Mouse (Mus musculus) limb, embryonic 14.5 days (tissue): ENCODE results near the gene Sirt5. TPM values are rescaled to one million over a fixed set of nuclear protein-coding genes. Genes with fewer than 3 reads are reported as not detected.

ENCODE experiments used
- ATAC-seq: fragments of 200-750 bp; cut with Nextera tagmentation; 2 replicates; pipeline ENCODE4 v1.8.0; 2017; ENCODE audit warnings: low read depth, moderate number of reproducible peaks, moderate TSS enrichment; ENCODE audit not compliant: low FRiP score
- DNase-seq: peaks from one replicate; pipeline ENCODE4 v3.0.0-alpha.2; 2015; ENCODE audit warnings: low spot score
- H3K27ac ChIP-seq: fragments of 300-500 bp; sonication (generic); replicated peaks from 2 replicates; pipeline ENCODE4 v1.5.1; 2014; ENCODE audit warnings: low read depth, mild to moderate bottlenecking, low read length, moderate library complexity, mixed read lengths
- H3K27me3 ChIP-seq: fragments of 300-500 bp; sonication (generic); 2 replicates; pipeline ENCODE4 v1.6.1; 2014; ENCODE audit warnings: low read length, mixed read lengths; ENCODE audit not compliant: control insufficient read depth, insufficient read depth
- H3K36me3 ChIP-seq: fragments of 300-500 bp; sonication (generic); 2 replicates; pipeline ENCODE4 v1.6.1; 2014; ENCODE audit warnings: mild to moderate bottlenecking, low read length, moderate library complexity, mixed read lengths; ENCODE audit not compliant: control insufficient read depth, insufficient read depth
- H3K4me1 ChIP-seq: fragments of 300-500 bp; sonication (generic); 2 replicates; pipeline ENCODE4 v1.6.1; 2014; ENCODE audit warnings: antibody characterized with exemption, low read length, mixed read lengths; ENCODE audit not compliant: control insufficient read depth, insufficient read depth
- H3K4me2 ChIP-seq: fragments of 300-500 bp; sonication (generic); replicated peaks from 2 replicates; pipeline ENCODE4 v1.6.1; 2014; ENCODE audit warnings: low read depth, mild to moderate bottlenecking, low read length, moderate library complexity; ENCODE audit not compliant: severe bottlenecking
- H3K4me3 ChIP-seq: fragments of 300-500 bp; sonication (generic); replicated peaks from 2 replicates; pipeline ENCODE4 v1.5.1; 2014; ENCODE audit warnings: low read length
- H3K9ac ChIP-seq: fragments of 300-500 bp; sonication (generic); 2 replicates; pipeline ENCODE4 v1.6.1; 2014; ENCODE audit warnings: mild to moderate bottlenecking, low read depth, low read length, moderate library complexity; ENCODE audit not compliant: severe bottlenecking
- H3K9me3 ChIP-seq: fragments of 300-500 bp; sonication (generic); 2 replicates; pipeline ENCODE4 v1.6.1; 2016; ENCODE audit warnings: low read length; ENCODE audit not compliant: control insufficient read depth
- POLR2A ChIP-seq: fragments of 200-500 bp; IDR thresholded peaks from 2 replicates; pipeline ENCODE4 v1.8.0; 2012; ENCODE audit warnings: inconsistent platforms, mild to moderate bottlenecking, moderate library complexity, borderline replicate concordance; ENCODE audit not compliant: insufficient read depth, insufficient read length; ENCODE audit errors: extremely low read depth
- WGBS: fragments of 180-500 bp; shearing (Covaris S2); extraction: QIAGEN DNeasy Blood & Tissue Kit; methylation state at CpG from one replicate; pipeline ENCODE4 v1.1.7; 2014; 5-methylcytosine and 5-hydroxymethylcytosine counted together
- polyA plus RNA-seq, 2 experiments: library from polyadenylated mRNA; depleted of rRNA in 1 of 2; stranded (reverse) in 1 of 2; unstranded in 1 of 2; fragments of >200 nt; fragmentation: Nextera tagmentation in 1 of 2; extraction: Ambion mirVana in 1 of 2; gene quantifications; 2 replicates each; pipeline versions ENCODE4 v1.2.1 to v1.2.3; 2012 to 2014

Sirt5 gene
- 21.5 and 23.0 TPM in 2 replicates for polyA plus RNA-seq (2012; rRNA removed)
- polyA plus RNA-seq (2014; fragmentation: Nextera tagmentation; extraction: Ambion mirVana): 23.9 and 26.8 TPM in 2 replicates

- no peaks in the 10 kb centered on the region for H3K36me3 ChIP-seq
- 0 out of 2 replicates have a peak, but pooled peaks have one; percentile 50 for TF ChIP-seq POLR2A
- ATAC-seq (peak; percentile 97), DNase-seq (peak; percentile 90)
- peak within 1 kb of the TSS; percentile 77 for H3K9ac ChIP-seq
- WGBS: 15% methylated on average over 42 of the region's 42 CpGs
- H3K27ac ChIP-seq: peak within 1 kb of the TSS; percentile 48; the same call in 1 of the 2 replicates
- H3K4me1 ChIP-seq: peaks cover 8% of the 10 kb centered on the region; the same call in 1 of the 2 replicates
- H3K9me3 ChIP-seq: no peaks in the 10 kb centered on the region
- H3K4me3 ChIP-seq: peak within 1 kb of the TSS; percentile 61
- no peaks in the 10 kb centered on the region for H3K27me3 ChIP-seq
- H3K4me2 ChIP-seq: peak within 1 kb of the TSS; percentile 88
These were observed at the start of gene Sirt5 for GRCm38 (mm10) chr13:43364985-43365824. TSS of gene Sirt5 (plus strand) at chr13:43365496.

GRCm38 (mm10) chr13:43317411-43317810, 47.9 kb upstream of the Sirt5 start:
- Histone ChIP-seq H3K4me1 (no peaks in the 10 kb centered on the region), H3K9me3 (no peaks in the 10 kb centered on the region), H3K4me3 (no peak overlapping the region), H3K27me3 (no peaks in the 10 kb centered on the region), H3K36me3 (no peaks in the 10 kb centered on the region), H3K27ac (no peak overlapping the region), H3K9ac (no peak overlapping the region), H3K4me2 (no peak overlapping the region)
- TF ChIP-seq POLR2A: no peak
- peak; percentile 41; the same call in 1 of the 2 replicates for ATAC-seq
- DNase-seq: peak; percentile 67
- 40% methylated on average over 5 of the region's 5 CpGs for WGBS

GRCm38 (mm10) chr13:43319396-43319795, 45.9 kb upstream of the Sirt5 start:
- no peak for DNase-seq
- H3K9ac ChIP-seq: no peak overlapping the region
- no peaks in the 10 kb centered on the region for H3K9me3 ChIP-seq
- no peak overlapping the region for H3K4me3 ChIP-seq
- no peak for ATAC-seq
- H3K27ac ChIP-seq: no peak overlapping the region
- WGBS: 80% methylated on average over 3 of the region's 3 CpGs
- H3K4me1 ChIP-seq: no peaks in the 10 kb centered on the region
- H3K4me2 ChIP-seq: no peak overlapping the region
- TF ChIP-seq POLR2A: no peak
- no peaks in the 10 kb centered on the region for H3K27me3 ChIP-seq
- H3K36me3 ChIP-seq: no peaks in the 10 kb centered on the region

- H3K4me2 ChIP-seq: no peak overlapping the region
- 67% methylated on average over 2 of the region's 2 CpGs for WGBS
These were observed 43.8 kb upstream of the Sirt5 start for GRCm38 (mm10) chr13:43321492-43321891.

GRCm38 (mm10) chr13:43325427-43325826, 39.9 kb upstream of the Sirt5 start:
- H3K27ac ChIP-seq: no peak overlapping the region
- H3K9me3 ChIP-seq: no peaks in the 10 kb centered on the region
- no peak for TF ChIP-seq POLR2A
- H3K27me3 ChIP-seq: no peaks in the 10 kb centered on the region
- H3K4me1 ChIP-seq: no peaks in the 10 kb centered on the region
- H3K36me3 ChIP-seq: no peaks in the 10 kb centered on the region
- WGBS: 72% methylated on average over 1 of the region's 1 CpGs
- no peak overlapping the region for H3K9ac ChIP-seq
- no peak for DNase-seq
- ATAC-seq: no peak; the same call in 1 of the 2 replicates
- no peak overlapping the region for H3K4me3 ChIP-seq
- H3K4me2 ChIP-seq: no peak overlapping the region

More at GRCm38 (mm10) chr13:43321492-43321891, 43.8 kb upstream of the Sirt5 start:
- Histone ChIP-seq H3K9me3 (no peaks in the 10 kb centered on the region), H3K4me1 (no peaks in the 10 kb centered on the region), H3K4me3 (no peak overlapping the region), H3K27me3 (no peaks in the 10 kb centered on the region), H3K27ac (no peak overlapping the region), H3K9ac (no peak overlapping the region), H3K36me3 (no peaks in the 10 kb centered on the region)
- no peak for TF ChIP-seq POLR2A
- ATAC-seq: no peak
- no peak for DNase-seq
